Comparison of ENCODE assay signal across 8 mouse cellular contexts in the genomic region with DNA sequence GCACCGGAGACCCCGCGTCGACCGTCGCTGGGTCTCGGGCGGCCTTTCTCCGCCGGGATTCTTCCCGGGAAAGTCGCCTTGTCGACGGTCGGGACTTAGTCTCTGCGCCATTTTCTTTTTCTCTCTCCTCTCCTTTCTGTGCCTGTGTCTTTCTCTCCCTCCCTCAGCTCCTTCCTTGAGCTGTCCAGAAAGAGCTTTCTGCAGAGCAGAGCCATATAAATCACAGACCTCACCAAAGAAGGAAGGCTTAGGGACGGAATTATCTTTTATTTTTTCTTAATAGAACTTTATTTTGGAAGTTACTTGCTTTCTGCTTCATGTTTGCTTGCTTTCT. TPM values are rescaled to one million over a fixed set of nuclear protein-coding genes. Genes with fewer than 3 reads are reported as not detected.
A peak's percentile ranks its signal among the peaks of the same experiment; 100 is the strongest.
DNase-seq lines count a peak whose midpoint lies in the region; ATAC-seq and TF ChIP-seq lines count a peak whose summit lies in the region.

No protein-coding gene starts in this region.

- ATAC-seq in heart, embryonic 14.5 days (ENCODE audit: insufficient number of reproducible peaks, insufficient read depth, low FRiP score, low read depth), result no peak
- no peak for ATAC-seq in G1E (ENCODE audit: extremely low read depth, insufficient number of reproducible peaks, low FRiP score, poor library complexity, severe bottlenecking)
- no peak for ATAC-seq in forebrain, embryonic 11.5 days (replicated peaks; ENCODE audit: low FRiP score)
- ATAC-seq in liver, embryonic 11.5 days (replicated peaks; ENCODE audit: low FRiP score), result no peak
- no peak for ATAC-seq in stomach, embryonic 15.5 days (ENCODE audit: insufficient read depth, low FRiP score, low read depth)
- ATAC-seq in erythroid progenitor cell, adult 5-6 weeks (replicated peaks; ENCODE audit: low FRiP score, poor library complexity, severe bottlenecking), result no peak

- peak overlapping the region; percentile 100 for H3K9ac ChIP-seq in heart, embryonic 14.5 days (ENCODE audit: low read length)
- H3K9ac ChIP-seq in forebrain, embryonic 11.5 days (ENCODE audit: low read length), result peak overlapping the region; percentile 100
- peak overlapping the region; percentile 100 for H3K9ac ChIP-seq in liver, embryonic 11.5 days (ENCODE audit: low read depth, low read length)
- peak overlapping the region; percentile 98 for H3K9ac ChIP-seq in stomach, embryonic 15.5 days

- H3K27ac ChIP-seq in heart, embryonic 14.5 days (replicated peaks in 1 of 2; ENCODE audit: control insufficient read depth in 1 of 2, insufficient read depth in 1 of 2, low read depth in 2 of 2, low read length in 2 of 2), result peak overlapping the region; percentile 95 to 99
- H3K27ac ChIP-seq in forebrain, embryonic 11.5 days (ENCODE audit: low read depth, low read length), result peak overlapping the region; percentile 95
- H3K27ac ChIP-seq in liver, embryonic 11.5 days (ENCODE audit: low read depth, low read length), result peak overlapping the region; percentile 96
- H3K27ac ChIP-seq in stomach, embryonic 15.5 days, result peak overlapping the region; percentile 97

- H3K27me3 ChIP-seq in heart, embryonic 14.5 days (ENCODE audit: control insufficient read depth, insufficient read depth, low read length), result no peaks in the 10 kb centered on the region
- no peaks in the 10 kb centered on the region for H3K27me3 ChIP-seq in G1E (ENCODE audit: insufficient read depth, low read length)
- no peaks in the 10 kb centered on the region for H3K27me3 ChIP-seq in forebrain, embryonic 11.5 days (ENCODE audit: control insufficient read depth, insufficient read depth, low read length)
- no peaks in the 10 kb centered on the region for H3K27me3 ChIP-seq in liver, embryonic 11.5 days (replicated peaks; ENCODE audit: control insufficient read depth, insufficient read depth, low read length)
- H3K27me3 ChIP-seq in stomach, embryonic 15.5 days (replicated peaks), result no peaks in the 10 kb centered on the region

- H3K4me3 ChIP-seq in heart, embryonic 14.5 days (ENCODE audit: control insufficient read depth in 1 of 2, insufficient read depth in 1 of 2, low read depth in 1 of 2, low read length in 2 of 2), result peak overlapping the region; percentile 91 to 96
- peak overlapping the region; percentile 95 for H3K4me3 ChIP-seq in G1E (ENCODE audit: low read depth, low read length)
- H3K4me3 ChIP-seq in forebrain, embryonic 11.5 days (ENCODE audit: low read depth, low read length), result peak overlapping the region; percentile 99
- H3K4me3 ChIP-seq in liver, embryonic 11.5 days (ENCODE audit: low read depth, low read length), result peak overlapping the region; percentile 100
- peak overlapping the region; percentile 100 for H3K4me3 ChIP-seq in stomach, embryonic 15.5 days (replicated peaks)

- peak overlapping the region; percentile 82 for H3K4me2 ChIP-seq in heart, embryonic 14.5 days (ENCODE audit: low read length)
- peak overlapping the region; percentile 62 for H3K4me2 ChIP-seq in forebrain, embryonic 11.5 days (ENCODE audit: low read depth, low read length, severe bottlenecking)
- peak overlapping the region; percentile 91 for H3K4me2 ChIP-seq in liver, embryonic 11.5 days
- peak overlapping the region; percentile 45 for H3K4me2 ChIP-seq in stomach, embryonic 15.5 days

- intact Hi-C loops in gastrocnemius, postnatal 14 days (cut with DNase I; ENCODE audit: low total_unique reads), result no loop called here

- DNase-seq in heart, adult 18-20 months, result no peak
- peak; percentile 47 for DNase-seq in G1E (ENCODE audit: low spot score)
- DNase-seq in forebrain, embryonic 11.5 days (ENCODE audit: low spot score), result no peak
- DNase-seq in liver, embryonic 11.5 days (ENCODE audit: low spot score), result no peak
- DNase-seq in gastrocnemius, postnatal 14 days, result no peak

- WGBS in heart, embryonic 14.5 days, result 0% methylated on average over 17 of the region's 17 CpGs
- WGBS in forebrain, embryonic 11.5 days, result 0% methylated on average over 17 of the region's 17 CpGs
- under 1% methylated on average over 17 of the region's 17 CpGs for WGBS in liver, embryonic 11.5 days
- 0% methylated on average over 17 of the region's 17 CpGs for WGBS in stomach, embryonic 15.5 days

- peaks cover 4 to 28% of the 10 kb centered on the region in 2 experiments; a peak in 3 of 4 replicates for H3K4me1 ChIP-seq in heart, embryonic 14.5 days (ENCODE audit: control insufficient read depth in 2 of 2, insufficient read depth in 2 of 2, low read length in 2 of 2)
- H3K4me1 ChIP-seq in G1E (ENCODE audit: insufficient read depth, low read depth, low read length), result peaks cover 28% of the 10 kb centered on the region
- H3K4me1 ChIP-seq in forebrain, embryonic 11.5 days (replicated peaks; ENCODE audit: control insufficient read depth, insufficient read depth, low read length), result peaks cover 6% of the 10 kb centered on the region; the same call in 1 of the 2 replicates
- peaks cover 24% of the 10 kb centered on the region for H3K4me1 ChIP-seq in liver, embryonic 11.5 days (replicated peaks; ENCODE audit: control insufficient read depth, insufficient read depth, low read length)
- H3K4me1 ChIP-seq in stomach, embryonic 15.5 days, result 0 out of 2 replicates have a peak, but pooled peaks cover 4% of the 10 kb centered on the region

- no peaks in the 10 kb centered on the region for H3K9me3 ChIP-seq in heart, embryonic 14.5 days (ENCODE audit: control insufficient read depth, low read length)
- H3K9me3 ChIP-seq in G1E (replicated peaks), result no peaks in the 10 kb centered on the region
- no peaks in the 10 kb centered on the region for H3K9me3 ChIP-seq in forebrain, embryonic 11.5 days (ENCODE audit: control insufficient read depth, low read length)
- H3K9me3 ChIP-seq in liver, embryonic 11.5 days (ENCODE audit: control insufficient read depth, low read length), result no peaks in the 10 kb centered on the region
- H3K9me3 ChIP-seq in stomach, embryonic 15.5 days, result no peaks in the 10 kb centered on the region

- no peak for TF ChIP-seq CTCF in G1E (IDR thresholded peaks at IDR 0.05; ENCODE audit: low read depth, low read length)

- H3K36me3 ChIP-seq in heart, embryonic 14.5 days (ENCODE audit: control insufficient read depth, insufficient read depth, low read length), result peaks cover 7% of the 10 kb centered on the region; the same call in 1 of the 2 replicates
- peaks cover 9% of the 10 kb centered on the region for H3K36me3 ChIP-seq in G1E (replicated peaks)
- no peaks in the 10 kb centered on the region; the same call in 1 of the 2 replicates for H3K36me3 ChIP-seq in forebrain, embryonic 11.5 days (ENCODE audit: control insufficient read depth, insufficient read depth, low read length)
- H3K36me3 ChIP-seq in liver, embryonic 11.5 days (ENCODE audit: control insufficient read depth, insufficient read depth, low read length), result no peaks in the 10 kb centered on the region
- no peaks in the 10 kb centered on the region for H3K36me3 ChIP-seq in stomach, embryonic 15.5 days

RNA-seq across cellular contexts. Expression of gene Top1, which starts 1.1 kb away (rescaled TPM):
- 48.6 and 49.7 TPM in 2 replicates for polyA plus RNA-seq in heart, embryonic 14.5 days (2014; fragmentation: Nextera tagmentation; extraction: Ambion mirVana)
- total RNA-seq in heart, adult 18-20 months (2021), result 10 to 100 TPM; 39.9 to 42.8 TPM
- total RNA-seq in G1E (2014; fragmentation: Nextera tagmentation), result 184 and 198 TPM in 2 replicates
- total RNA-seq in G1E (2017), result 114 and 136 TPM in 2 replicates
- 95.8 and 113 TPM in 2 replicates for polyA plus RNA-seq in G1E (2012)
- polyA plus RNA-seq in forebrain, embryonic 11.5 days (2014; fragmentation: Nextera tagmentation; extraction: Ambion mirVana), result 118 and 140 TPM in 2 replicates
- polyA plus RNA-seq in liver, embryonic 11.5 days (2014; fragmentation: Nextera tagmentation; extraction: Ambion mirVana), result 84.1 and 89.8 TPM in 2 replicates
- 69.2 and 76.9 TPM in 2 replicates for polyA plus RNA-seq in stomach, embryonic 15.5 days (2015; fragmentation: Nextera tagmentation; extraction: Ambion mirVana)
- 104 and 114 TPM in 2 replicates for total RNA-seq in erythroid progenitor cell, adult 5-6 weeks (2015; ENCODE audit: low replicate concordance)
- 172 and 184 TPM in 2 replicates for total RNA-seq in erythroid progenitor cell, adult 5-6 weeks (2017; ENCODE audit: low replicate concordance)
- total RNA-seq in gastrocnemius, postnatal 14 days (2021), result 10 to 100 TPM; 37.7 to 40.5 TPM
